Mouse (Mus musculus) ES-Bruce4 (cell line): ENCODE results near the gene Rfwd3.

Experiments
- CTCF ChIP-seq: IDR thresholded peaks from one replicate; pipeline ENCODE4 v1.8.1; 2011; ENCODE audit warnings: low read depth, low read length
- EP300 ChIP-seq: IDR thresholded peaks from 2 replicates; pipeline ENCODE4 v1.6.1; 2011; ENCODE audit warnings: low read depth, low read length; ENCODE audit not compliant: insufficient read depth

GRCm38 (mm10) chr8:111252487-111253112 lies 47.4 kb downstream of the Rfwd3 start:
- TF ChIP-seq CTCF (no peak), EP300 (no peak)
